Mouse (Mus musculus) ES-E14 (cell line): ENCODE results near the gene Ehbp1. TPM values are rescaled to one million over a fixed set of nuclear protein-coding genes. Genes with fewer than 3 reads are reported as not detected.

Experiments
- DNase-seq: peaks from one replicate; pipeline ENCODE4 v3.0.0-alpha.2; 2013; ENCODE audit warnings: low read depth, low spot score
- H3K27ac ChIP-seq: 2 replicates; pipeline ENCODE4 v1.5.1; 2012; ENCODE audit warnings: low read depth, mild to moderate bottlenecking, low read length, moderate library complexity, mixed read lengths; ENCODE audit not compliant: poor library complexity, insufficient read depth, severe bottlenecking
- H3K36me3 ChIP-seq: 2 replicates; pipeline ENCODE4 v1.6.1; 2012; ENCODE audit warnings: mild to moderate bottlenecking, low read length, moderate library complexity, mixed read lengths; ENCODE audit not compliant: control insufficient read depth, poor library complexity, insufficient read depth, severe bottlenecking
- H3K4me1 ChIP-seq, 2 experiments: fragments of 150-350 bp in 1 of 2; sonication (generic) in 1 of 2; 2 replicates each; pipeline ENCODE4 v1.6.1; 2012; ENCODE audit warnings: low read length in 2 of 2, mild to moderate bottlenecking in 1 of 2, mixed read lengths in 1 of 2; ENCODE audit not compliant: control insufficient read depth in 2 of 2, insufficient read depth in 2 of 2, poor library complexity in 1 of 2
- H3K4me3 ChIP-seq, 2 experiments: fragments of 150-350 bp in 1 of 2; sonication (generic) in 1 of 2; 2 replicates each; pipeline ENCODE4 v1.5.1; 2012; ENCODE audit warnings: low read length in 2 of 2, low read depth in 1 of 2, mild to moderate bottlenecking in 1 of 2, mixed read lengths in 1 of 2; ENCODE audit not compliant: insufficient read depth in 1 of 2, poor library complexity in 1 of 2, severe bottlenecking in 1 of 2
- H3K9ac ChIP-seq: 2 replicates; pipeline ENCODE4 v1.6.1; 2012; ENCODE audit warnings: low read depth, mild to moderate bottlenecking, low read length, mixed read lengths; ENCODE audit not compliant: poor library complexity, insufficient read depth, severe bottlenecking
- H3K9me3 ChIP-seq: fragments of 150-350 bp; sonication (generic); 2 replicates; pipeline ENCODE4 v1.6.1; 2012; ENCODE audit warnings: low read depth, mild to moderate bottlenecking, low read length; ENCODE audit not compliant: control insufficient read depth, insufficient read depth
- CHD2 ChIP-seq: IDR thresholded peaks from 2 replicates; pipeline ENCODE4 v1.6.1; 2014; ENCODE audit warnings: mild to moderate bottlenecking, low read depth, low read length, inconsistent platforms
- HCFC1 ChIP-seq: IDR thresholded peaks from 2 replicates; pipeline ENCODE4 v1.6.1; 2012; ENCODE audit warnings: low read length, inconsistent platforms, borderline replicate concordance; ENCODE audit not compliant: insufficient read depth
- MAFK ChIP-seq: IDR thresholded peaks from 2 replicates; pipeline ENCODE4 v1.6.1; 2014; ENCODE audit warnings: mild to moderate bottlenecking, low read depth, low read length, inconsistent platforms; ENCODE audit not compliant: insufficient read depth
- ZC3H11A ChIP-seq: IDR thresholded peaks from 2 replicates; pipeline ENCODE4 v1.6.1; 2012; ENCODE audit warnings: low read depth, mild to moderate bottlenecking, inconsistent platforms, low read length, borderline replicate concordance
- ZNF384 ChIP-seq: IDR thresholded peaks from 2 replicates; pipeline ENCODE4 v1.6.1; 2012; ENCODE audit warnings: low read depth, low read length, inconsistent platforms
- in situ Hi-C, 2 experiments: fragments of 600-800 bp; cut with MboI; formaldehyde crosslinking; loops; one replicate each; pipeline ENCODE4 v1.15.1; 2025; ENCODE audit warnings: low sequenced_read_pairs in 2 of 2, inconsistent platforms in 1 of 2; ENCODE audit not compliant: unreplicated experiment in 2 of 2
- total RNA-seq: library from RNA; depleted of rRNA; stranded (reverse); fragments of 300-350 nt; gene quantifications from 2 replicates; pipeline ENCODE4 v1.2.3, GENCODE M21; 2012

Gene Ehbp1
- total RNA-seq, 1 experiment, result 10.9 TPM

DNA sequence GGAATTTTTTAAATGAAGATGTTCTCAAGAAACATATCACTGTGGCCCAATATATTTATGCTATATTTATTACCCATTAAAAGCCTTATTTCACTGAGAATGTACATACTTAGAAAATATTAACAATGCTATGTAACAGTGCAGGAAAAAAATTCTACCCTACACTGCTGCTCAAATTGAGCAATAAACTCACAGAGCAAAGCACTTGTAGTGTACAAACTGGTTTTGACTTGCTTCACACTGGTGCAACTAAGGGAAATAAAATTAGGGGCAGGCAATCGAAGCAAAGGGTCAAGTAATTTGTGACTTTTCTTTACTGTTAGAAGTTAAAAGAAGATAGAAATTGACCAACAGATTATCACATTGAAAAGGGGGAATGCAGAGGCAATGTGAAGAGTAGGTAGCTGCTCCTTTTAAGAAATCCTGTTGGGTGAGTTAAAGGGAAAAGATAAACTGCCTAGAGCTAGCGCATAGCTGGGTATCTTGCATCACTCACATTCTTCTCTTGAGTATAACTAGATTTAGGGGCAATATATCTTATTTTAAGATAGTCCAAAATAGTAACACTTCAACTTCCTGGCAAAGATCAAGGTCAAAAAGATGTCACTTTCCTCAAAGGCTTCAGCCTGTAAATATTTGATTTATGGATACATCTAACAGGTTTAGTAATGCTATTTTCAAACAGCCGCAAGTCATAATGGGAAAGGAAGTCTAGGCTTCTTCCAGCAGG lies 186.6 kb downstream of the Ehbp1 start:
- in situ Hi-C loops, result no loop called here
- DNase-seq, result no peak

GRCm38 (mm10) chr11:22154501-22155294 lies 187.4 kb downstream of the Ehbp1 start:
- no peaks in the 10 kb centered on the region for H3K9me3 ChIP-seq
- no peak for DNase-seq
- in situ Hi-C loops, result no loop called here
- TF ChIP-seq ZNF384, result no peak
- TF ChIP-seq MAFK, result no peak
- TF ChIP-seq HCFC1, result no peak
- TF ChIP-seq ZC3H11A, result no peak
- TF ChIP-seq CHD2, result no peak
- H3K9ac ChIP-seq, result no peak overlapping the region
- H3K36me3 ChIP-seq, result no peaks in the 10 kb centered on the region
- H3K27ac ChIP-seq, result no peak overlapping the region
- no peaks in the 10 kb centered on the region for H3K4me1 ChIP-seq
- no peak overlapping the region for H3K4me3 ChIP-seq

More for the DNA sequence above, 186.6 kb downstream of the Ehbp1 start:
- no peaks in the 10 kb centered on the region for H3K36me3 ChIP-seq
- H3K9me3 ChIP-seq, result no peaks in the 10 kb centered on the region
- H3K4me3 ChIP-seq, result no peak overlapping the region
- no peak for TF ChIP-seq ZNF384
- TF ChIP-seq MAFK, result no peak
- no peak for TF ChIP-seq CHD2
- TF ChIP-seq ZC3H11A, result no peak
- no peak for TF ChIP-seq HCFC1
- H3K9ac ChIP-seq, result no peak overlapping the region
- H3K27ac ChIP-seq, result no peak overlapping the region
- no peaks in the 10 kb centered on the region for H3K4me1 ChIP-seq

GRCm38 (mm10) chr11:22140737-22141136 lies 201.4 kb downstream of the Ehbp1 start:
- H3K36me3 ChIP-seq, result no peaks in the 10 kb centered on the region
- no peaks in the 10 kb centered on the region for H3K4me1 ChIP-seq
- DNase-seq, result no peak
- no peaks in the 10 kb centered on the region for H3K9me3 ChIP-seq
- no peak overlapping the region for H3K9ac ChIP-seq
- in situ Hi-C loops, result no loop called here
- H3K27ac ChIP-seq, result no peak overlapping the region
- H3K4me3 ChIP-seq, result no peak overlapping the region
- TF ChIP-seq ZC3H11A, result no peak
- TF ChIP-seq HCFC1, result no peak
- no peak for TF ChIP-seq CHD2
- no peak for TF ChIP-seq ZNF384
- no peak for TF ChIP-seq MAFK

- DNase-seq, result no peak
- no peak overlapping the region for H3K27ac ChIP-seq
- in situ Hi-C loops, result no loop called here
- H3K4me1 ChIP-seq, result no peaks in the 10 kb centered on the region
- TF ChIP-seq MAFK (no peak), HCFC1 (no peak), CHD2 (no peak), ZNF384 (no peak), ZC3H11A (no peak)
- H3K4me3 ChIP-seq, result no peak overlapping the region
- H3K9ac ChIP-seq, result no peak overlapping the region
- H3K9me3 ChIP-seq, result no peaks in the 10 kb centered on the region
- no peaks in the 10 kb centered on the region for H3K36me3 ChIP-seq
Measured at GRCm38 (mm10) chr11:22138466-22138865, 203.6 kb downstream of the Ehbp1 start.
